Comparison of ENCODE assay signal across 19 mouse cellular contexts in genomic region chr10:13935646-13936045, GRCm38 (mm10). TPM values are rescaled to one million over a fixed set of nuclear protein-coding genes. Genes with fewer than 3 reads are reported as not detected.
DNase-seq lines count a peak whose midpoint lies in the region; ATAC-seq and TF ChIP-seq lines count a peak whose summit lies in the region.
"Had no signal": no experiment of that assay in that cellular context is flagged by ENCODE, and none has a peak within 500 bp of the region (broad histone marks: within the 10 kb centered on the region; RNA-seq: fewer than 3 reads in every experiment).

No protein-coding gene starts in this region.

- peak; percentile 11 to 17 for DNase-seq in left cerebral cortex, postnatal 14 days (ENCODE audit: low spot score in 2 of 2)
- DNase-seq in left cerebral cortex, postnatal 10 days (ENCODE audit: extremely low spot score in 1 of 2, low spot score in 2 of 2): no peak
- DNase-seq in CH12.LX (ENCODE audit: extremely low read depth): peak; percentile 34
- DNase-seq in gastrocnemius, adult 2 months: no peak
- no peak for DNase-seq in thymus, adult 2 months
- DNase-seq: adrenal gland, adult 2 months; adrenal gland, postnatal 25 days; cerebellum, adult 2 months; cerebellum, postnatal 14 days; gastrocnemius, postnatal 25 days; heart, postnatal 14 days had no signal

- H3K79me2 ChIP-seq in CH12.LX (replicated peaks; ENCODE audit: control insufficient read depth, extremely low read depth, insufficient read depth, poor library complexity, severe bottlenecking): no peaks in the 10 kb centered on the region

- dilution Hi-C loops in CH12.LX (cut with MboI; ENCODE audit: extremely low pct_ligation_motif_present, extremely low pct_unique_long_range_greater_than_20kb, low sequenced_read_pairs): no loop called here

- H3K9ac ChIP-seq in CH12.LX (ENCODE audit: insufficient read depth, low read depth): no peak overlapping the region
- H3K9ac ChIP-seq: embryonic facial prominence, embryonic 12.5 days; forebrain, embryonic 15.5 days; heart, embryonic 15.5 days; hindbrain, embryonic 13.5 days had no signal

- WGBS in thymus, adult 2 months: 83% methylated on average over 2 of the region's 2 CpGs

- no peak overlapping the region for H3K4me2 ChIP-seq in CH12.LX (ENCODE audit: insufficient read depth, low read depth, poor library complexity, severe bottlenecking)
- H3K4me2 ChIP-seq: embryonic facial prominence, embryonic 12.5 days; forebrain, embryonic 15.5 days; heart, embryonic 11.5 days; heart, embryonic 15.5 days; hindbrain, embryonic 13.5 days had no signal

- ATAC-seq in common myeloid progenitor, adult 5-6 weeks (replicated peaks; ENCODE audit: low read depth, poor library complexity, severe bottlenecking): peak; percentile 28
- ATAC-seq in monocyte, adult 5-6 weeks (replicated peaks; ENCODE audit: insufficient number of reproducible peaks, low FRiP score, low TSS enrichment, poor library complexity, severe bottlenecking): peak; percentile 78
- ATAC-seq: forebrain, embryonic 15.5 days; hindbrain, postnatal 0 days had no signal

- no peak for TF ChIP-seq RAD21 in CH12.LX (IDR thresholded peaks at IDR 0.05; ENCODE audit: low read depth, low read length)

- no peak for TF ChIP-seq POLR2A in CH12.LX (IDR thresholded peaks at IDR 0.05; ENCODE audit: low read depth, low read length)
- TF ChIP-seq POLR2A in thymus, adult 2 months (IDR thresholded peaks at IDR 0.05; ENCODE audit: control insufficient read depth, extremely low read depth, insufficient read depth, low read length, poor library complexity): no peak

- intact Hi-C loops in left cerebral cortex, postnatal 14 days (cut with DNase I): no loop called here
- intact Hi-C loops in left cerebral cortex, postnatal 10 days (cut with DNase I): no loop called here
- intact Hi-C loops in gastrocnemius, adult 2 months (cut with DNase I): no loop called here

- TF ChIP-seq CTCF in CH12.LX (conservative IDR thresholded peaks at IDR 0.05 in 1 of 2, IDR thresholded peaks at IDR 0.05 in 1 of 2; ENCODE audit: low read depth in 2 of 2, low read length in 2 of 2): no peak
- TF ChIP-seq CTCF in gastrocnemius, adult 2 months (IDR thresholded peaks at IDR 0.05): no peak
- no peak for TF ChIP-seq CTCF in thymus, adult 2 months (IDR thresholded peaks at IDR 0.05; ENCODE audit: borderline replicate concordance, control insufficient read depth, extremely low read depth, insufficient read depth, low read length, poor library complexity)

- no peaks in the 10 kb centered on the region for H3K9me3 ChIP-seq in CH12.LX (replicated peaks; ENCODE audit: low read length)
- H3K9me3 ChIP-seq: embryonic facial prominence, embryonic 12.5 days; forebrain, embryonic 15.5 days; heart, embryonic 15.5 days; hindbrain, embryonic 13.5 days had no signal

- in situ Hi-C loops in CH12.LX (cut with MboI; ENCODE audit: low pct_ligation_motif_present, low pct_unique_long_range_greater_than_20kb, low sequenced_read_pairs): loop anchor here (25.0 kb wide), 1 partner anchor 252 kb away; no protein-coding TSS in a partner anchor

- H3K27ac ChIP-seq in CH12.LX (ENCODE audit: insufficient read depth, low read depth): no peak overlapping the region
- no peak overlapping the region for H3K27ac ChIP-seq in gastrocnemius, adult 2 months
- no peak overlapping the region for H3K27ac ChIP-seq in thymus, adult 2 months (ENCODE audit: control insufficient read depth, insufficient read depth, low read length)
- H3K27ac ChIP-seq: embryonic facial prominence, embryonic 12.5 days; forebrain, embryonic 15.5 days; heart, embryonic 15.5 days; hindbrain, embryonic 13.5 days; hindbrain, postnatal 0 days had no signal

- H3K36me3 ChIP-seq in CH12.LX (replicated peaks in 1 of 2; ENCODE audit: control insufficient read depth in 1 of 2, insufficient read depth in 1 of 2, low read length in 1 of 2): no peaks in the 10 kb centered on the region
- no peaks in the 10 kb centered on the region for H3K36me3 ChIP-seq in thymus, adult 2 months (ENCODE audit: control insufficient read depth, insufficient read depth, low read length)
- H3K36me3 ChIP-seq: embryonic facial prominence, embryonic 12.5 days; forebrain, embryonic 15.5 days; heart, embryonic 15.5 days; hindbrain, embryonic 13.5 days had no signal

- H3K4me1 ChIP-seq in CH12.LX (ENCODE audit: control insufficient read depth in 1 of 2, insufficient read depth in 2 of 2): peaks cover 2 to 9% of the 10 kb centered on the region in 2 experiments; a peak in 3 of 4 replicates
- no peaks in the 10 kb centered on the region for H3K4me1 ChIP-seq in thymus, adult 2 months (replicated peaks; ENCODE audit: control insufficient read depth, insufficient read depth, low read length)
- H3K4me1 ChIP-seq: embryonic facial prominence, embryonic 12.5 days; forebrain, embryonic 15.5 days; heart, embryonic 15.5 days; hindbrain, embryonic 13.5 days had no signal

- no peaks in the 10 kb centered on the region for H3K27me3 ChIP-seq in CH12.LX (replicated peaks)
- H3K27me3 ChIP-seq in thymus, adult 2 months (ENCODE audit: control insufficient read depth, insufficient read depth, low read length): no peaks in the 10 kb centered on the region
- H3K27me3 ChIP-seq: embryonic facial prominence, embryonic 12.5 days; forebrain, embryonic 15.5 days; heart, embryonic 15.5 days; hindbrain, embryonic 13.5 days had no signal

- no peak for TF ChIP-seq EP300 in CH12.LX (IDR thresholded peaks at IDR 0.05; ENCODE audit: low read length)

- H3K4me3 ChIP-seq in CH12.LX (replicated peaks in 1 of 3; ENCODE audit: low read depth in 2 of 3, low read length in 2 of 3, poor library complexity in 1 of 3): no peak overlapping the region
- H3K4me3 ChIP-seq in gastrocnemius, adult 2 months: no peak overlapping the region
- H3K4me3 ChIP-seq in thymus, adult 2 months (ENCODE audit: control insufficient read depth, insufficient read depth, low read length): no peak overlapping the region
- H3K4me3 ChIP-seq: embryonic facial prominence, embryonic 12.5 days; forebrain, embryonic 15.5 days; heart, embryonic 15.5 days; hindbrain, embryonic 13.5 days had no signal

TF ChIP-seq in CH12.LX, 34 proteins besides CTCF, POLR2A, EP300 and RAD21:
- TF ChIP-seq CHD1 (IDR thresholded peaks at IDR 0.05; ENCODE audit: low read depth, low read length) (no peak), TBP (conservative IDR thresholded peaks at IDR 0.05; ENCODE audit: low read depth, low read length) (no peak), GABPA (IDR thresholded peaks at IDR 0.05; ENCODE audit: insufficient replicate concordance, low read depth, low read length) (no peak), NRF1 (IDR thresholded peaks at IDR 0.05; ENCODE audit: low read depth, low read length) (no peak), IRF4 (IDR thresholded peaks at IDR 0.05; ENCODE audit: low read depth, low read length) (no peak), ZKSCAN1 (IDR thresholded peaks at IDR 0.05; ENCODE audit: borderline replicate concordance, low read depth, low read length) (no peak), HCFC1 (IDR thresholded peaks at IDR 0.05; ENCODE audit: low read depth, low read length) (no peak), MAFK (IDR thresholded peaks at IDR 0.05; ENCODE audit: insufficient replicate concordance, low read length) (no peak), ZNF384 (IDR thresholded peaks at IDR 0.05; ENCODE audit: low read depth, low read length) (no peak), POLR2AphosphoS2 (IDR thresholded peaks at IDR 0.05; ENCODE audit: low read depth, low read length) (no peak), ZC3H11A (IDR thresholded peaks at IDR 0.05; ENCODE audit: low read depth, low read length) (no peak), ELF1 (IDR thresholded peaks at IDR 0.05; ENCODE audit: low read depth, low read length) (no peak)
TF ChIP-seq in CH12.LX: peak in this region for 0.

RNA-seq across cellular contexts. Expression of gene Hivep2, which starts 30.2 kb away (rescaled TPM):
- total RNA-seq in left cerebral cortex, postnatal 14 days (2021): 100 to 1,000 TPM; 287 to 310 TPM
- 100 to 1,000 TPM; 277 to 292 TPM for total RNA-seq in left cerebral cortex, postnatal 10 days (2021)
- total RNA-seq in CH12.LX (2012; rRNA removed) (1.8 and 2.7 TPM in 2 replicates), CH12.LX (2014; rRNA removed) (0.59 and 0.77 TPM in 2 replicates)
- polyA plus RNA-seq in CH12.LX (2012; ENCODE audit: insufficient read length, low read depth): 1.1 and 1.4 TPM in 2 replicates
- 1.5 and 1.8 TPM in 2 replicates for total RNA-seq in common myeloid progenitor, adult 5-6 weeks (2017)
- total RNA-seq in monocyte, adult 5-6 weeks (2017): 19.2 to 42.6 TPM (median 26.5 TPM) in 3 replicates
- total RNA-seq in gastrocnemius, adult 2 months (2021): 10 to 100 TPM; 40.5 to 42.0 TPM
- 26.4 and 32.0 TPM in 2 replicates for polyA plus RNA-seq in thymus, adult 2 months (2012; rRNA removed)

Comparison
In these comparisons a context has a peak if more than half of its experiments do, and no peak if none do; other contexts are left out.
1. DNase-seq: peak in left cerebral cortex, postnatal 14 days (2 of 2) and CH12.LX (single experiment); none in left cerebral cortex, postnatal 10 days (0 of 2), gastrocnemius, adult 2 months (single experiment) and thymus, adult 2 months (single experiment).